8 mouse cellular contexts compared by ENCODE assay signal in genomic region chr13:34129485-34130225, GRCm38 (mm10). TPM values are rescaled to one million over a fixed set of nuclear protein-coding genes. Genes with fewer than 3 reads are reported as not detected.
A peak's percentile ranks its signal among the peaks of the same experiment; 100 is the strongest.
DNase-seq lines count a peak whose midpoint lies in the region; ATAC-seq lines count a peak whose summit lies in the region.

No protein-coding gene starts in this region.

- H3K4me2 ChIP-seq in embryonic facial prominence, embryonic 13.5 days: peak overlapping the region; percentile 84

- no peaks in the 10 kb centered on the region for H3K9me3 ChIP-seq in embryonic facial prominence, embryonic 13.5 days

- peaks cover 58% of the 10 kb centered on the region for H3K4me1 ChIP-seq in embryonic facial prominence, embryonic 13.5 days

- peak; percentile 74; the same call in 1 of the 2 replicates for ATAC-seq in embryonic facial prominence, embryonic 13.5 days (ENCODE audit: insufficient number of reproducible peaks, insufficient read depth, low FRiP score, low TSS enrichment, low read depth)
- ATAC-seq in hematopoietic stem cell, adult 5-6 weeks (replicated peaks in 1 of 2; ENCODE audit: insufficient read depth in 1 of 2, low FRiP score in 2 of 2, low TSS enrichment in 1 of 2, low read depth in 1 of 2, poor library complexity in 2 of 2, severe bottlenecking in 2 of 2): peak; percentile 2 to 26; a peak in 2 of 4 replicates

- 0 out of 2 replicates have a peak, but pooled peaks cover 5% of the 10 kb centered on the region for H3K36me3 ChIP-seq in embryonic facial prominence, embryonic 13.5 days

- H3K4me3 ChIP-seq in embryonic facial prominence, embryonic 13.5 days: peak overlapping the region; percentile 67

- H3K27me3 ChIP-seq in embryonic facial prominence, embryonic 13.5 days: peaks cover 5% of the 10 kb centered on the region; the same call in 1 of the 2 replicates

- DNase-seq in 3T3-L1 (ENCODE audit: low read depth, low spot score) (peak; percentile 45), ES-CJ7 (ENCODE audit: low read depth, low spot score) (peak; percentile 94)
- DNase-seq in layer of hippocampus, postnatal 10 days (ENCODE audit: low spot score in 2 of 2): peak; percentile 71 to 77
- peak; percentile 31 for DNase-seq in lung, postnatal 25 days (ENCODE audit: low spot score)
- peak; percentile 67 for DNase-seq in right cerebral cortex, postnatal 14 days
- no peak for DNase-seq in ovary, adult 18-20 months (ENCODE audit: low spot score)

- peak overlapping the region; percentile 86 for H3K27ac ChIP-seq in embryonic facial prominence, embryonic 13.5 days

- peak overlapping the region; percentile 75 for H3K9ac ChIP-seq in embryonic facial prominence, embryonic 13.5 days

- WGBS in embryonic facial prominence, embryonic 13.5 days: under 1% methylated on average over 31 of the region's 31 CpGs

RNA-seq across cellular contexts. Expression of gene Tubb2b, which starts 0.6 kb away (rescaled TPM):
- 45.6 and 46.3 TPM in 2 replicates for polyA plus RNA-seq in embryonic facial prominence, embryonic 13.5 days (2015; fragmentation: Nextera tagmentation; extraction: Ambion mirVana)
- total RNA-seq in hematopoietic stem cell, adult 5-6 weeks (2017): 0.25 TPM in 1 of 2 replicates, not detected in the other
- 1,000 to 10,000 TPM; 1,434 to 1,803 TPM for total RNA-seq in layer of hippocampus, postnatal 10 days (2021)

RNA-seq across cellular contexts. Expression of gene Psmg4, which starts 33.1 kb away (rescaled TPM):
- polyA plus RNA-seq in embryonic facial prominence, embryonic 13.5 days (2015; fragmentation: Nextera tagmentation; extraction: Ambion mirVana): 104 and 111 TPM in 2 replicates
- 197 and 238 TPM in 2 replicates for total RNA-seq in hematopoietic stem cell, adult 5-6 weeks (2017)
- total RNA-seq in layer of hippocampus, postnatal 10 days (2021): 10 to 100 TPM; 28.9 to 34.7 TPM

RNA-seq across cellular contexts. Expression of gene Tubb2a, which starts 51.8 kb away (rescaled TPM):
- 133 and 136 TPM in 2 replicates for polyA plus RNA-seq in embryonic facial prominence, embryonic 13.5 days (2015; fragmentation: Nextera tagmentation; extraction: Ambion mirVana)
- 4.8 and 7.3 TPM in 2 replicates for total RNA-seq in hematopoietic stem cell, adult 5-6 weeks (2017)
- total RNA-seq in layer of hippocampus, postnatal 10 days (2021): 1,000 to 10,000 TPM; 2,376 to 2,620 TPM

Comparison
In these comparisons a context has a peak if more than half of its experiments do, and no peak if none do; other contexts are left out.
1. RNA of gene Tubb2b, which starts 0.6 kb away (total RNA-seq): 1,434 to 1,803 TPM in layer of hippocampus, postnatal 10 days; 0.25 TPM in hematopoietic stem cell, adult 5-6 weeks; every median in the first group is over 1,000 times any median in the second.
2. RNA of gene Tubb2a, which starts 51.8 kb away (total RNA-seq): 2,376 to 2,620 TPM in layer of hippocampus, postnatal 10 days; 4.8 to 7.3 TPM in hematopoietic stem cell, adult 5-6 weeks; every median in the first group is over 100 times any median in the second.